Mouse (Mus musculus) kidney, postnatal 14 days (tissue): Measurements from ENCODE around the gene Cnmd.
A peak's percentile ranks its signal among the peaks of the same experiment; 100 is the strongest.

ENCODE experiments used
- DNase-seq: peaks from one replicate; pipeline ENCODE4 v3.0.0; 2022; ENCODE audit warnings: mixed read lengths

Gene Cnmd

DNA sequence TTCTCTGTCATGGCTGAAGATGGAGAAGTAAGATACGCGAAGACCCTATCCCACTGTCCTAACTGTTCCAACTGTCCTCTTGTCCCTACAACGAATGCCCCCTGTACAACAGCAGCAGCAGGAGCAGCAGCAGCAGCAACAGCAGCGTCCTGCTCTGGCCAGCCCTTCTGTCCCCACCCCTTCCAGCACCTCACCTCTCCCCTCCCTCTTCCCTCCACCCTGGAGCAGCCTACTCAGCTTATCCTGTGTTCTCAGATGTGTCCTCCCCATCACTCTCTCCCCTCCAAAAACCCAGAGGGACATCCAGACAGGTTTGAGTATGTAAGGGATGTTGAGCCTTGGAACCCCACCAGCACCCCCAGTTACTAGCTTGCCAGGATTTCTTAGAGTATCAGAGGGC, at the start of gene Cnmd:
Gene Cnmd, minus strand, starts transcription at position 170 of the 400 bp plus-strand sequence.
- no peak for DNase-seq

DNA sequence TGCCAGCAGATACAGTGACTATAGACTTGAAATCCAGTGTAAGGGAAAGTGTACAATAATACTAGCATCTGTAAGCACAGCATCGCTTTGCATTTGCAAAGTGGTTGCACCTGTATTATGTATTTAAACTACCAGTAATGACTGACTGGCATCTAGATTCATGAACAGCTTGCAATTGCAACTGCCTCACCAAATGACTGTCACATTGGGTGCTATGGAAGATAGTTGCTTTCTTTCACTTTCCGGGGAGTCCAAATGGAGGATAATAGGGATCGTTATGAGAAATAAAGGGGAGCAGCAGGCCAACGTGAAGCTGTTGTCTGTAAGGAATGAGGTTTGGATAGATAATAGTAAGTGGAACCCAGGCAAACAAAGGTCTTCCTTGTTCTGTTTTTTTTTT, 49.3 kb upstream of the Cnmd start:
- DNase-seq, result no peak

DNA sequence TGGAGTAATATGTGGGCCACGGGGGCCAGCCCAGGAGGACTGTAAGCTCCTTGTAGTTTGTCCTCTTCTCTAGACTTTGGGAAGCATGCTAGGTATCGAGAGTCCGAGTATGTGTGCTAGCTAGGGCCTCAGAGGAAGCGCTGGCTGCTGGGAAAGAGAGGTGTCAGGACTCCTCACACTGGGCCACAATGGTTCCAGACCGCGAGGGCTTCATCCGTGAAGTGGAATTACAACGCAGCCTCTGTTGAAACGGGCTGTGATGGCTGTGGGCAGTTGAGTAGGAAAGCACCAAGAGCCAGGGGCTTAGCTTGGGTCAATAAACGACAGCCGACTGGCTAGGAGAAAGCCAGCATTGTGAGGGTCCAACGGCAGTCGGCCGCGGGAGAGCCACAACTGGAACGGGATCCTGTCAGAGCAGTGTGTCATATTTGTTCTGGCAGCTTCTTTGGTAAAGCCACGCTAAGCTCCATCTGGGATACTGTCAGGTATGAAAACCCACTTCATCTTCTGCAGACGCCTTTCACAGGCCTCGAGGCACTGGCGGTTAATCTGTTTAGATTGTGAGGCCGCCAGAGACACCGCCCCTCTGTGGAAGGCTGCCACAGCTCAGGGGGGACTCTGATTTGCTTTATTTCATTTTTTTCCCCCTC, 41.7 kb upstream of the Cnmd start:
- DNase-seq, result no peak

DNA sequence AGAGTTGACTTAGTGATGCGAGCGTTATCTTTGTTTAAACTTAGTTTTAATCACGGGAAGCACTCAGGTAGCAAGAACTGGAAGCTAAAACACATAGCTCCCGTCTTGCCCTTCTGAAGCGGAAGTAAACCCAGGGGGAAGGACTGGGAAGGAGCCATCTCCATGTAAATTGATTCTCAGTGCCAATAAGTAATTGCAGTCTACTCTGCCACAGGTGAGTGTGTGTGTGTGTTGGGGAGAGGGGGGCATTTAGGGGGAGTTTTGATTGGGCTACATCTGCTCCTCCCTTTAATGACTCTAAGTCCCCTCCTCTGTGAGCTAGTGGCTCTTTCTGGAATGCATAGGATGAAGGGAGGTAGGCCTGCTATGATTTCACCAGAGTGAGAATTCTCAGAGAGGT, 39.6 kb upstream of the Cnmd start:
- DNase-seq, result no peak

DNA sequence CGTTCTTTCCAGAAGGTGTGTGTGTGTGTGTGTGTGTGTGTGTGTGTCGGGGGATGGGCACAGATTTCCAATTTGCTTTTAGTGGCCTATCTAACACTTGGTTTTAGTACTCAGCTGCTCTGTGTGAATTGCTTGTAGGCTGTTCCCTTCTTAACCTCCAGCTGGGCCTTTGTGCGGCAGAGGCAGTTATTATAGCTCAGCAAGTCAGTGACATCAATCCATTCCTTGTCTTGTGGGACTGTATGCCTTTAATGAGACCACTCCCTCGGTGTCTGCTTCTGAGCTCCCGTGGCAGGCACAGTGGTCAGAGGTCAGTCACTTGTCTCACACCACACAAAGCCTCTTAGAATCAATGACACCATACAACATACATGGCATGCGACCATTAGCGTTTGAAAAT, 39.1 kb upstream of the Cnmd start:
- DNase-seq, result no peak

DNA sequence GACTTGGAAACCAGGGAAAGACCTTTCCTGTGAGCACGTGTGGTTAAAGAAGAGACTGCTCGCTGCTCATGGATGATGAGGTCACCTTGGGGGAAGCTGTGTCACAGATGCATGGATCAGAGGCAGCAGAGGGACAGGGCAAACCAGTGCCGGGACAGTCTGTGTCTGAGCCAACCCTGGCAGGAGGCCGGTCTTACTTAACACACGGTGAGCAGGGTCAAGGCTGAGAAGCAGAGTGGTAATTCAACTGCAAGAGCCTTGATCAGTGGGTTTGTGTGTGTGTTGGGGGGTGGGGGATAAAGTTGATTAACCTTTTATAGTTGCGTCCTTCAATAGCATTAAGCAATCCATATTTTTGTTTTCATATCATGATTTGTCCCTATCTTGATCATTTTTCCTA, 37.4 kb upstream of the Cnmd start:
- DNase-seq, result no peak

DNA sequence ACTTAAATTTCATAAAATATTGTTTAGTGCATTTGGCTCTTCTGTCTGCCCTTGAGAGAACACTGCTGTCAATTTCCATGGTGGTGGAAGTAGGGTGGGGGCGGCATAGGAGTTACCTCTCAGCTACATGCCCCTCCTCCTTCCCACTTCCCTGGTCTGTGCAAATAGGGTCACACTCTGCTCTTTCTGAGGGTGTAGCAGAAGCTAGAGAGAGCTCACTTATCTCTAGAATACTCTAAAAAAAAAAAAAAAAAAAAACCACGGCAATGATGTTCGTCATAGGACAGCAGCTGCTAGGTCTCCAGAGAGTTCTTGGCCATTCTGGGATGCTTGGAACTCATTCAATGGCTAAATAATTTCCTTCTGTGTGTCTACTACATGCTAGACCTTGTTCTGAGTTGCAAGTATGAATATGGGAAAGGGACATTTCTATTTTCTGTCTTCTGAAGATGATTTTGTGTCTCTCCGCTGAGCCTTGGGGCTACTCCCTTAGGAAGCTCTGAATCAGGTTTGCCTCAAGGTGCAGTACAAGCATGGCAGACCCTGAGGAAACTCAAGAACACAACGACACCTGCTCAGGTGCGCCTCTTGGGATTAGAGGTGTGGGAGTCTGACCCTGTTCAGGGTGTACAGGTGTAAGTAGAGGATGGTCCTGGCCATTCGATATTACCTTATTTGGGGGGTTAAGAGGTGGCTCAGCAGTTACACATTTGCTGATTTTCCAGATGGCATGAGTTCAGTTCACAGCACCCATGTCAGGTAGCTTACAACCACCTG, 28.3 kb upstream of the Cnmd start:
- no peak for DNase-seq

DNA sequence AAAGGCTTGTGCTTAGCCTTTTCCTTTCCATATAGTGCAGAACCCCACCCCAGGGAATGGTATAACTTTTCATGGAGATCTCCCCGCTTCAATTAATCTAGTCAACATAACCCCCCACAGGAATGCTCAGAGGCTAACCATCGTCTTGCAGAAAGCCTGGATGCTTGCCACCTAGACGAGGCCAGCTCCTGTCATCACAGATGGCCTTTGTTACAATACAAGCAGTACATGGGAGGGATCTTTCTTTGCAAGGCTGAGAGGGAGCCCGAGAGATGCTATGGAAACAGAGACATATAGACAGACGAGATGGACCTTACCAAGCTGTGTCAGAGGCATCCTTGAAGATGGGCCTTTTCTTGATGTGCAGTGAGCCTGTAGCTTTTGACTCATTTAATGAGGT, 18.7 kb upstream of the Cnmd start:
- no peak for DNase-seq

DNA sequence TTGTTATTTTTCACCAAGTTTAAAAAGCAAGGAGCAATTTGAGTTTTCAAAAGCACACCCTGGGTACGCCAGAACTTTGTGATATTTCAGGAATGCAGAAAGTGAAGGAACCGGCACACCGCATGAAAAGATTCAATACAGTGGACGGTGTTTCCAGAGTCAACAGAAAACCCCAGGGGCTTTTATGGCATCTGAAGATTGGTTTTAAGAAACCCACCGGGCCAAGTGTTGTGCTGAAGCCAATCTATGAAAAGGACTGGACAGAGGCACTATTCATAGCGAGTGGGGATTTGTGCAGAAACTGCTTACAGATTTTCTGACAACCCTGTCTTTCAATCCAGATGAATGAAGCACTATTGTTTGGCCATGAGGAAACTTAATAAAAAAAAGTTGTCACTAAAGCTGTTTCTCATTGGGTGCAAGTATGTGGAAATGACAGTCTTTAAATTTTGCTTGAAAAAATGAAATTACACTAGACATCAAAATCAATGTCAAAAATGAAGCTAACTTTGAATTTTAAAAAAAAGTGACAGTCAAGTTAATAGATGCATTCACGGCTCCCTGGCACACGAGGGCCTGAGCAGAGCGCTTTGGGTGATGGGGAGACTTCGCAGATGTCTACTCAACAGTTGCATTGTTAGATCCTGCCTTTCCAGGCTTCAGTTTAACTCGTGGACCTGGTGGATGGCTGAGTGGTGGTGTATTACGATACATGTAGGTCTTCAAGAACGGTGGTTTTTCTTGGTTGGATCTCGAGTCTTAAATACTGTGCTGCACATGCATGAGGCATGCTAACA, 16.1 kb upstream of the Cnmd start:
- DNase-seq, result no peak

DNA sequence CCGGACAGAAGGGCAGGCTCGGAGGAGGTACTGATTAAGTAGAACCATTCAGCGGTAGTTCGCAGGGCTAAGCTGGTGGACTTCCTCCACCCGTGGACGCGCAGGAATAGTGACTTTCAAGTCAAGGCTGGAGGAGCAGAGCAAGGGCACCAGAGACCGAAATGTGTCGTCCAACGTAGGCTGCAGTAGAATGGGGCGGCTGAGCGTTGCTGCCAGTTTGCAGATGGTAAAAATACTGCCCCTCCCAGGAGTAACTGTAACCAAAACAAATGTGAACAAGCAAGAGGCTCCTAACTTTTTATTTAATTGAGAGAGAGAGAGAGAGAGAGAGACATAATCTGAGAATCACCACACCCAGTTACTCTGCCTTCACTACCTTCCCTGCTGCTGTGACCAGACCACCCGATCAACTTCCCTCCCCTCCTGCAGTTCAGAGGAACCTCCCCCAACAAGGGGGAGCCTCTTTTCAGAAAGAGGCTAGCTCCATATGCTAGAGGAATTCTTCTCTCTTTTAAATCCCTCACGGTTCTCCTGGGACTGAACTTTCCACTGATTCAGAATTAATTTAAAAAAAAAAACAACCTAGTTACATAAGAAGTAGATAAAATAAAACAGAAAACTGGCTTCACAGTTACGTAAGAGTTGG, 15.3 kb upstream of the Cnmd start:
- DNase-seq, result no peak

DNA sequence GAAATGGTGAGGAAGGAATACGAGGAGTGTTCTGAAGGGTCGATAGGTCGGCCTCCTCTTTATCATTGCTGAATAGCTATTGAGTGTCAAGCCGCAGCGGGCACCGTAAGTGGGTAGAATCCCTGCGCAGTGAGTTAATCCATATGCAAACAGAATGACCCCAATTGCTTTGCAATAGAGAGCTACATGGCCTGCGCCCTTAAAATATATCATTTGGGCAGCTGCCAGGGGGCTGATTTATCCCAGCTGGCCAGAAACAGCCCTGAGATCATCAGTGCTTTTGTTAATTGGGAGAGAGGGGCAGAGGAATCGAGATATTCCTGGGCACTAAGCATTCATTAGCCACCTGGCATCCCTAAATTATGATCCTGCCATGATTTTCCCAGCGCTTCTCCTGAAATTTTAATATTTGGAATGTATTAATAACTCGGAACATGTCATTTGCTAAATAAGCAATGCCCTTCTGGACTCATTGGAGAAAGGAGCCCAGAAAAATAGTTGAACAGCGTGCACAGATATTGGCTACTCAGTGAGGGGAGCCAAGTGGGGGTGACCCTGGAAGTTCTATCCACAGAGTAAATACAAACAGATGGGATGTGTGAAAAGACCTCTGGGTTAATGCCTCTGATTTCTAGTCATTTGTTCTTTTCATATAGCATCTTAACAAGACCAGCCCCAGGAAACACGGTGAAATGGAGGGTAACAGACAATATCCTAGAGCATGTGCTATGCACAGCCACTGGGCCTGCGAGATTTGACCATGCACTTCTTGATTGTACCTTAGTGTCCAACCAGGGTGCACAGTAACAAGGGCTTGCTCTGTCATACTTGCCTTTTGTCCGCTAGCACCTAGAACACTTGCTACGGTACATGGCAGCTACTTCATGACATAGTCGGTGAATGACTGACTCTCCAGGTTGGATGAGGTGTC, 11.4 kb upstream of the Cnmd start:
- peak; percentile 25 for DNase-seq

DNA sequence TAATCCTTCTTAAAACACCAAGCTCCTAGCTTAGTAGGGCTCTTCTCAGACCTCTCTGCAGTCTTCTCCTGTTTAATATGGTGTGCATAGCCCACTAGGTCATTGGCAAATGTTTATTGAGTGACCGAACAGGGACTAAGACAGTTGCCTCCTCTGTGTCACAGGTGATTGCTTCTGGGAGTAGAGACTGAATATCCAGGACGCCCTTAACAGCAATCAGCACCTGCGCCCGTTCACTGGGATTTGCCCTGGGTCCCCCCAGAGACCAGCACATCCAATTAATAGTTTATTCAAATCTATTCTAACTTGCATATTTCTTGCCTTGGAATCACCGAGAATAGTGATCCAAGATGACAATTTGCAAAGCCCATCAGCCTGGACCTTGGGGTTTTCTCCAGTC, 10.6 kb upstream of the Cnmd start:
- no peak for DNase-seq

DNA sequence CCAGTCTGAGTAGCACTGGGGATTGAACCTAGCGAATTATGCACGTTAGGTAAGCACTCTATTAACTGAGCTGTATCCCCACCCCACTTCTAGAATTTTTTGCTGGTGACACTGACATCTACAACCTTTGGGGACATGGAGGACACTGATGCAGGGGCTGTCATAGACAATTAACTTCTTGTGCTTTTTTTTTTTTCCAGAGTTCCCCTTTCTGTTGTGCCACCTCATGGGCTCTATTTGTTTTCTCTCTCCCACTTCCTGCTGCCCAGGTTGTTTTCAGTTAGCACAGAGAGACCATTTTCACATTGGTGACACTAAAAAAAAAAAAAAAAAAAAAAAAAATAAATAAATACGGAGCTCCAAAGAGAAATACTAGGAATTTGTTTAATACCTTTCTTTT, 9.0 kb upstream of the Cnmd start:
- no peak for DNase-seq

DNA sequence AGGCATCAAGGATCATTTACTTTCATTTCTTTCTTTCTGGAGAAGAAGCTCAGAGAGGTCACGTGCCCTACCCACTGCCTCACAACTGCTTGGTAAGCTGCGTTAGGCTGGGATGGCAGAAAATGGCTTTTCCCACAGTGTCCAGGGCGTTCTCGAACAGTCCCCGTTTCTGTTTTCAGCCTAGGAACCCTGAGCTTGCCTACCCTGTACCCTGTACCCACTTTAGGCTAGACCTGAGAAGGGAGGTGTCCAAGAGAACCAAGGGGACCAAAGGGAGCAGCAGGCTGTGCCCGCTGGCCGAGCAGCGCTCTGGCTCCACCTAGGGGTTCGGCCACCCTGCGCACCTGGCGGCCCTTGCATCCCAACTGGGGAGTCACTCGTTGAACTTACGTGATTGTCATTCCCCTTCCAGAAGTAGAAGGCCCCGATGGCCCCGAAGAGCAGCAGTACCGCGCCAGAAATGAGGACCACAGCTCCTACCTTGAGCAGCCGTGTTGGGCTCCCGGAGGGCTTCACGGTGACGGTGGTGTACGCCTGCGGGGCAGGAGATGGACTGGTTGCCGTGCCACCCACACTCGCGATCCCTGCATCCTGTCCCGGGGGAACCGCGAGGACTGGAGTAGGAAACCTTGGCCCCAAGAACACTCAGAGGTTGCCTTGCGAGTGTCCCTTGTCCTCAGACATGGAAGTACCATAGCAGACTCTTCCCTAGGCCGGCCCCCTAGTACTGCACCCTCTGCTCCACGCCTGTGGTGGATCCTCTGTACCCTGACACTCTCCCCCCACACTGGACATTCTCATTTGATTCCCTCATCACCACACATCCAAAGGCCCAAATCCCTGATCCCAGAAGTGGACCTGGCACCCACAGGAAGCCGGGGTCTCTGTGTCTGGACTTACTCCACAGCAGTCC, 709 bp downstream of the Cnmd start:
- peak; percentile 73 for DNase-seq

DNA sequence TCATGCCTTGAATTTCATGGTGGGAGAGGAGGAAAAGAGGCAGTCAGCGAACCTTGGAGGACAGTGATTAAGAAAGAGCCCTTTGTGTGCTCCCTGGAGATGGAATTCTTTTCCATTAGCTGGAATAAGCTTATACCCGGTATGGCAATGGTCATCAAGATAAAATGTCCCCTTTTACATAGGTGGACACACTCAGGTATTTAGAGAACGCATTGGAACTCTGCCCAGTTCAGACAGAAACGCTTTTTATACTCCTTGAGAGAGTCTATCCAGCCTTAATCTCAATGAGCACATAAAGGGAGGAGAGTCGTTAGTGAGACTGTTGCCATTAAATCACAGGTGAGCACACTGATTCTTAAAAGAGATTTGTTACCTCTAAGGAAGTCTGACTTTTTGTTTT, 1.5 kb downstream of the Cnmd start:
- peak; percentile 10 for DNase-seq

DNA sequence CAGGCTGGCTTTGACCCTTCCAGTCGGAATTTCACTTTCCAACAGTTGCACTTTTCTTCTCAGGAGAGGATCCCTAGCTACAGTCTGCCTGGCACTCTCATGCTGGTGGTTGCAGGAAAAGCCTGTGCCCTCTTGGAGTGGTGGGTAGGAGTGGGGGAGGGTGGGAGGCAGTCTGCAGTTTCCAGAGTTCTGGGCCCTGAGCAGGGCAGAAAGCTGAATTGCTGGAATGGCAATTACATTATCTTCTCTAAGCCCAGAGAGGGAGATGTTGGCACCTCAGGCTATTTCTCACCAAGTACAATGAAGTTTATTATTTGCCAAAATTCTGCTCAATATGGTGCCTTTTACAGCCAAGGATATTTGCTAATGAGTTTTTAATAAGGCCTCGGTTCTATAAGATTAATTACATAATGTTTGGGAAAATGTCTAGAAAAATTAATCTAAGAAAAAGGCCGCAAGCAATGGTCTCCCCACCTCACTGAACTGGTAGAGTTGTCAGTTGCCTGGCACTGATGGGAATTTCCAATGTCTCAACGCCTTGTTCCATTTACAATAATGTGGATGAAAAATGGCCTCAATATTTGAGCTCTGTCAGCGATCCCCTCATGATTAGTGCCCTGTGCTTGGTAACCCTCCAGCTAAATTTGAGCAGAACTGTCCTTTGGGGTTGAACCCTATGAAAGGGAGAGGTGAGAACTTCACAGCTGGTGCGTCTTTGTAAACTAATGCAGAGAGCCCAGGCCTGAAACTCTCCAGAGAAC, 3.0 kb downstream of the Cnmd start:
- DNase-seq, result no peak

DNA sequence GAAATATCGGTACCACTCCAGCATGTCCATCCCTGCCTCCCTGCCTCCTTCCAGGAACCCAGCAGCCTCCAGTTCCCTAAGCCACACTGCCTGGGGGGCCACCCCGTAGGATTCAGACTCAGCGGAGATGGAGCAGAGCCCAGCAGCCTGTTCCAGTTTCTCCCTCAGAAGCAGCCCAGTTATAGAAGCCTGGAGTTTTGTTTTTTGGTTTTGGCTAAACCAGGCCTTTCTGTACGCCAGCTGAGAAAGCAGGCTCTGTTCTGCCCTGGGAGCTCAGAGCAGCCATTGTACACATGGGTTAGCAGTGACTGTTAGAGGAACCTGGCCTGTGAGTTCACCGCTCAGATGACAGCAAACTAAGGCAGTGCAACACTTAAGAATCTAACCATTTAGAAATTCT, 3.7 kb downstream of the Cnmd start:
- no peak for DNase-seq

DNA sequence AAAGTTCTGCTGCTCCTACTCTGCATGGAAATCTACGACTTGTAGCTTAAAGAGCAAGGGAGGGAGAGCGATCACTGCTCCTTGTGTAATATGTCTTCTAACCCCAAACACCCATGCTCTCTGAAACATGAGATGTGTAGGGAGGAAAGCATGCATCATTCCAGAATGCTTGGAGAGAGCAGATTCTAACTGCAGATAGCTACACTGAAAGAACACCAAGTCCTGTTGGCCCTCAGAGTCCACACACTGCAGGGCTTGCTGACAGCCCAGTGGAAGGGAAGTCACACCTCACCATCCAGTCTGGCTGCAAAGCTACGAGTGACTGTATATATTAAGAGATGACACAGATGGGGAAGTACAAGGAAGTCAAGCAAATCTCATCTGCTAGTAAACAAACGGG, 9.3 kb downstream of the Cnmd start:
- DNase-seq, result no peak

DNA sequence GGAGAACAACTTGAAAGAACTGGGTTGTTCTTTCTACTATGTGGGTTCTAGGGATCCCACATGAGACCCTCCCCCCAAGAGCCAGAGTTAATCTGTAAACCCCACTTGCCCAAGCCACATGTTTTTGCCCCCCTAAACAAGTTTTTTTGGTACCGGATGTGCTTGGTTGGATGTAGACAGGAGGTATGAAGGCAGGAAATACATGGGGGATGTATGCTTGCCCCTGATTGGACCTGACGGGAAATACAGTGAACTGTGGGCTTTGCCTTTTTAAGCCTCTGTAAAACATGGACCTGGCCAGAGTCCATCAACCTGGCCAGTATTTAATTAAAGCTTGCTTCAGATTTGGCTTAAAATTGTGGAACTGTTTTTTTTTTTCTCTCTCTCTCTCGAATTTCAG, 12.3 kb downstream of the Cnmd start:
- DNase-seq, result no peak

DNA sequence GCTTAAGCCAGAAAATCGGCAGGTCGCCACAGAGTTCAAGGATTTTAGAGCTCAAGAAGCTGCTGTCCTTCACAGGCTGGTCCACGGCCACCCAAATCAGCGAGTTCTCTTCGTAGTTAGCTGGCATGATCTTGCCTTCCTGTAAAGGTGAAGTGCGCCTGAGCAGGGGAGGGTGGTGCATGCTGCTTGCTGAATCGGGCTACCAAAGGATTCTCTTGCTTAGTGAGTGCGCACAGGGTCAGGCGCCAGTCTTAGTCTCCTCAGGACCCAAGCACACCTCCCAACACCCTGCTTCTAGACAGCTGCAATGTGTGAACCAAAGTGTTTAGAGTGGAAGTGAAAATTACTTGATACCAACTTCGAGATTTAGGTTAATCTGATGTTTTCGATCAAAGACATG, 16.6 kb downstream of the Cnmd start:
- no peak for DNase-seq
